Mouse (Mus musculus) heart, adult 2 months (tissue): ENCODE data around the gene Efna5. TPM values are rescaled to one million over a fixed set of nuclear protein-coding genes. Genes with fewer than 3 reads are reported as not detected.

Experiments
- DNase-seq, 2 experiments: peaks; one replicate each; pipeline ENCODE4 v3.0.0; 2021
- H3K27ac ChIP-seq: fragments of 200-600 bp; 2 replicates; pipeline ENCODE4 v1.8.1; 2022
- H3K27me3 ChIP-seq: fragments of 200-500 bp; 2 replicates; pipeline ENCODE4 v1.6.1; 2012; ENCODE audit warnings: mild to moderate bottlenecking, low read length, inconsistent platforms, mixed read lengths; ENCODE audit not compliant: control insufficient read depth, insufficient read depth
- H3K36me3 ChIP-seq: fragments of 200-500 bp; 2 replicates; pipeline ENCODE4 v1.6.1; 2012; ENCODE audit warnings: low read length, inconsistent platforms; ENCODE audit not compliant: control insufficient read depth, insufficient read depth
- H3K4me1 ChIP-seq: fragments of 200-500 bp; 2 replicates; pipeline ENCODE4 v1.6.1; 2011; ENCODE audit warnings: low read length; ENCODE audit not compliant: control insufficient read depth, insufficient read depth
- H3K4me3 ChIP-seq: fragments of 200-600 bp; 2 replicates; pipeline ENCODE4 v1.8.1; 2022
- H3K79me2 ChIP-seq: fragments of 200-500 bp; replicated peaks from 2 replicates; pipeline ENCODE4 v1.6.1; 2012; ENCODE audit warnings: mild to moderate bottlenecking, inconsistent platforms, low read length, moderate library complexity, mixed read lengths; ENCODE audit not compliant: control insufficient read depth, insufficient read depth
- H3K9ac ChIP-seq: fragments of 200-500 bp; 2 replicates; pipeline ENCODE4 v1.6.1; 2012; ENCODE audit warnings: low read depth, mild to moderate bottlenecking, control low read depth, inconsistent platforms, low read length, mixed read lengths
- CTCF ChIP-seq: fragments of 200-600 bp; IDR thresholded peaks from 2 replicates; pipeline ENCODE4 v1.8.1; 2022; ENCODE audit warnings: antibody characterized with exemption, mild to moderate bottlenecking, moderate library complexity
- EP300 ChIP-seq: fragments of 200-500 bp; IDR thresholded peaks from 2 replicates; pipeline ENCODE4 v1.6.1; 2011; ENCODE audit warnings: low read depth, low read length, control low read depth; ENCODE audit not compliant: insufficient read depth
- POLR2A ChIP-seq: fragments of 200-500 bp; IDR thresholded peaks from 2 replicates; pipeline ENCODE4 v1.6.1; 2011; ENCODE audit warnings: mild to moderate bottlenecking, low read depth, low read length, control low read depth; ENCODE audit not compliant: insufficient read depth
- WGBS: fragments of 180-500 bp; shearing (Covaris S2); methylation state at CpG from one replicate; pipeline ENCODE4 v1.1.7; 2018; 5-methylcytosine and 5-hydroxymethylcytosine counted together
- intact Hi-C: fragments of 180-260 bp; cut with DNase I; formaldehyde crosslinking; loops from one replicate; pipeline ENCODE4 v1.15.1; 2025
- polyA plus RNA-seq: library from polyadenylated mRNA; depleted of rRNA; stranded (reverse); fragments of >200 nt; gene quantifications from 2 replicates; pipeline ENCODE4 v1.2.3, GENCODE M21; 2012
- total RNA-seq, 2 experiments: library from RNA; stranded (reverse); gene quantifications; 2 replicates each; pipeline ENCODE4 v1.2.3; 2021

The Efna5 gene
- total and polyA plus RNA-seq, 3 experiments: 3.9 to 24.0 (median 17.5) TPM

- peak overlapping the region; percentile 39 for H3K9ac ChIP-seq
These were observed 97.4 kb downstream of the Efna5 start for GRCm38 (mm10) chr17:62783524-62784273.

GRCm38 (mm10) chr17:62782826-62783404, 98.2 kb downstream of the Efna5 start:
- Histone ChIP-seq H3K27ac (peak overlapping the region; percentile 81), H3K36me3 (no peaks in the 10 kb centered on the region), H3K4me3 (peak overlapping the region; percentile 25; the same call in 1 of the 2 replicates), H3K4me1 (no peaks in the 10 kb centered on the region; the same call in none of the 2 replicates), H3K79me2 (no peaks in the 10 kb centered on the region), H3K9ac (peak overlapping the region; percentile 12), H3K27me3 (no peaks in the 10 kb centered on the region)
- TF ChIP-seq POLR2A (0 out of 2 replicates have a peak, but pooled peaks have one; percentile 30), EP300 (no peak), CTCF (no peak)
- DNase-seq: peak; percentile 55 to 58
- intact Hi-C loops: loop anchor here (5.0 to 10.0 kb wide), 3 partner anchors 99 to 238 kb away; partner anchors contain the start of gene Efna5
- 17% methylated on average over 13 of the region's 13 CpGs for WGBS

More at GRCm38 (mm10) chr17:62783524-62784273, 97.4 kb downstream of the Efna5 start:
- Histone ChIP-seq H3K4me3 (peak overlapping the region; percentile 10; the same call in 1 of the 2 replicates), H3K79me2 (no peaks in the 10 kb centered on the region), H3K4me1 (no peaks in the 10 kb centered on the region; the same call in none of the 2 replicates), H3K27me3 (no peaks in the 10 kb centered on the region), H3K27ac (peak overlapping the region; percentile 81), H3K36me3 (no peaks in the 10 kb centered on the region)
- peak; percentile 76 to 79 for DNase-seq
- TF ChIP-seq EP300: 0 out of 2 replicates have a peak, but pooled peaks have one; percentile 51
- TF ChIP-seq CTCF: peak; percentile 92
- no peak for TF ChIP-seq POLR2A
- intact Hi-C loops: loop anchor here (5.0 to 10.0 kb wide), 3 partner anchors 99 to 239 kb away; partner anchors contain the start of gene Efna5
- WGBS: 15% methylated on average over 13 of the region's 13 CpGs

GRCm38 (mm10) chr17:62781120-62781519, 100.0 kb downstream of the Efna5 start:
- Histone ChIP-seq H3K4me3 (no peak overlapping the region), H3K9ac (no peak overlapping the region), H3K36me3 (no peaks in the 10 kb centered on the region), H3K27ac (no peak overlapping the region), H3K79me2 (no peaks in the 10 kb centered on the region), H3K4me1 (no peaks in the 10 kb centered on the region; the same call in none of the 2 replicates), H3K27me3 (no peaks in the 10 kb centered on the region)
- 86% methylated on average over 6 of the region's 6 CpGs for WGBS
- no peak for TF ChIP-seq POLR2A
- no peak for TF ChIP-seq EP300
- no peak for TF ChIP-seq CTCF
- intact Hi-C loops: loop anchor here (5.0 to 10.0 kb wide), 3 partner anchors 101 to 236 kb away; partner anchors contain the start of gene Efna5
- DNase-seq: no peak

- Histone ChIP-seq H3K27ac (no peak overlapping the region), H3K36me3 (no peaks in the 10 kb centered on the region), H3K9ac (no peak overlapping the region), H3K79me2 (no peaks in the 10 kb centered on the region), H3K4me3 (no peak overlapping the region), H3K27me3 (no peaks in the 10 kb centered on the region), H3K4me1 (no peaks in the 10 kb centered on the region; the same call in none of the 2 replicates)
- intact Hi-C loops: no loop called here
- TF ChIP-seq POLR2A (no peak), CTCF (no peak), EP300 (no peak)
- DNase-seq: no peak
- WGBS: 66% methylated on average over 10 of the region's 10 CpGs
These were observed 103.1 kb downstream of the Efna5 start for GRCm38 (mm10) chr17:62777858-62778564.

- no peak overlapping the region for H3K4me3 ChIP-seq
- H3K4me1 ChIP-seq: no peaks in the 10 kb centered on the region; the same call in none of the 2 replicates
- DNase-seq: no peak
- H3K79me2 ChIP-seq: no peaks in the 10 kb centered on the region
- TF ChIP-seq CTCF (no peak), EP300 (no peak), POLR2A (no peak)
- WGBS: 69% methylated on average over 3 of the region's 3 CpGs
- no peak overlapping the region for H3K9ac ChIP-seq
- intact Hi-C loops: no loop called here
- no peak overlapping the region for H3K27ac ChIP-seq
- no peaks in the 10 kb centered on the region for H3K36me3 ChIP-seq
- H3K27me3 ChIP-seq: no peaks in the 10 kb centered on the region
These were observed 104.4 kb downstream of the Efna5 start for GRCm38 (mm10) chr17:62776710-62777109.
